Mouse (Mus musculus): ENCODE measurements around the gene Cd209a. TPM values are rescaled to one million over a fixed set of nuclear protein-coding genes. Genes with fewer than 3 reads are reported as not detected.

Cd209a gene
- polyA plus RNA-seq, 1 experiment from 2014 or later = 0.08 TPM

DNA sequence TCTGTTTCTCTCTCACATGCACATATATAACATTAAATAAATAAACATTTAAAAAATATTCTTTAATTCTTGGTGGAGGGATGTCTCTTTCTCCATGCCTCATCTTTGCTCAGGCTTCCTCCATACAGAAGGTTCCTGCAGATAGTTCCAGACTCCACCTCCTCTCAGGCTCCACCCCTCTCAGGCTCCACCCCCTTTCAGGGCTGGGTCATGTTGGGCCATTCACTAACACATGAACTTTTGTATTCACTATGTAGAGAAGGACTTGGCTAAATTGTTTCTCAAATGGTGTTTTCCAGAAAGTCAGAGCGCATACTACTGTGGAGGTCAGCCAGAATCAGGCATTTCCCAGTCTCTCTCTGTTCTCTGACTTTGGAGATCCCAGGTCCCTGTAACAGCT is 47.3 kb downstream of the Cd209a start:
- DNase-seq (ENCODE audit: low spot score) = no peak
- 98% methylated on average over 1 of the region's 1 CpGs for WGBS

GRCm38 (mm10) chr8:3694121-3694520 is 54.7 kb downstream of the Cd209a start, which contains the start of gene Fcer2a:
TSS of gene Fcer2a (minus strand) at chr8:3694175.
- no peaks in the 10 kb centered on the region for H3K9me3 ChIP-seq (replicated peaks; ENCODE audit: low read length)
- H3K4me2 ChIP-seq (ENCODE audit: low read length) = no peak within 1 kb of the TSS
- no peak within 1 kb of the TSS for H3K4me3 ChIP-seq (replicated peaks; ENCODE audit: low read depth, low read length)
- H3K27me3 ChIP-seq (ENCODE audit: insufficient read depth, low read length) = no peaks in the 10 kb centered on the region
- 66% methylated on average over 3 of the region's 3 CpGs for WGBS
- TF ChIP-seq CTCF (IDR thresholded peaks at IDR 0.05; ENCODE audit: low read depth) = no peak
- H3K27ac ChIP-seq = no peak within 1 kb of the TSS
- no peak for ATAC-seq (replicated peaks; ENCODE audit: low FRiP score, low read depth)
- no peaks in the 10 kb centered on the region for H3K4me1 ChIP-seq (replicated peaks; ENCODE audit: insufficient read depth, low read length)
- no peaks in the 10 kb centered on the region for H3K36me3 ChIP-seq (ENCODE audit: insufficient read depth, low read length)
- no peak for DNase-seq (ENCODE audit: low spot score)
- H3K9ac ChIP-seq (ENCODE audit: low read depth, low read length) = no peak within 1 kb of the TSS

More for the DNA sequence above, 47.3 kb downstream of the Cd209a start:
- H3K27me3 ChIP-seq (ENCODE audit: insufficient read depth, low read length) = no peaks in the 10 kb centered on the region
- ATAC-seq (replicated peaks; ENCODE audit: low FRiP score, low read depth) = no peak
- no peak overlapping the region for H3K4me3 ChIP-seq (replicated peaks; ENCODE audit: low read depth, low read length)
- no peaks in the 10 kb centered on the region for H3K4me1 ChIP-seq (replicated peaks; ENCODE audit: insufficient read depth, low read length)
- TF ChIP-seq CTCF (IDR thresholded peaks at IDR 0.05; ENCODE audit: low read depth) = no peak
- no peak overlapping the region for H3K9ac ChIP-seq (ENCODE audit: low read depth, low read length)
- no peaks in the 10 kb centered on the region for H3K36me3 ChIP-seq (ENCODE audit: insufficient read depth, low read length)
- no peak overlapping the region for H3K4me2 ChIP-seq (ENCODE audit: low read length)
- H3K27ac ChIP-seq = no peak overlapping the region
- H3K9me3 ChIP-seq (replicated peaks; ENCODE audit: low read length) = no peaks in the 10 kb centered on the region

Small RNA genes lying within 50 kb of the gene (microRNA-seq; reads per million reads assigned to microRNA genes)
- not detected for gene Gm24934

Other genes starting within 250 kb of the Cd209a start
- 46.9 and 54.6 TPM in 2 replicates for gene Mcoln1, start 248.5 kb downstream of the Cd209a start, polyA plus RNA-seq (2015; fragmentation: Nextera tagmentation; extraction: Ambion mirVana)
- 24.3 and 26.4 TPM in 2 replicates for gene Pnpla6, start 233.6 kb downstream of the Cd209a start, polyA plus RNA-seq (2015; fragmentation: Nextera tagmentation; extraction: Ambion mirVana)
- 4.4 and 5.2 TPM in 2 replicates for gene C330021F23Rik, start 181.0 kb downstream of the Cd209a start, polyA plus RNA-seq (2015; fragmentation: Nextera tagmentation; extraction: Ambion mirVana)
- gene Camsap3, start 161.7 kb downstream of the Cd209a start, polyA plus RNA-seq (2015; fragmentation: Nextera tagmentation; extraction: Ambion mirVana) = 9.7 and 11.6 TPM in 2 replicates
- 44.4 and 48.4 TPM in 2 replicates for gene Xab2, start 127.7 kb downstream of the Cd209a start, polyA plus RNA-seq (2015; fragmentation: Nextera tagmentation; extraction: Ambion mirVana)
- gene Pet100, start 127.4 kb downstream of the Cd209a start, polyA plus RNA-seq (2015; fragmentation: Nextera tagmentation; extraction: Ambion mirVana) = 132 and 151 TPM in 2 replicates
- 0.42 TPM in 1 of 2 replicates, not detected in the other for gene Pcp2, start 123.4 kb downstream of the Cd209a start, polyA plus RNA-seq (2015; fragmentation: Nextera tagmentation; extraction: Ambion mirVana)
- 88.6 and 93.3 TPM in 2 replicates for gene Stxbp2, start 118.0 kb downstream of the Cd209a start, polyA plus RNA-seq (2015; fragmentation: Nextera tagmentation; extraction: Ambion mirVana)
- gene Retn, start 93.2 kb downstream of the Cd209a start, polyA plus RNA-seq (2015; fragmentation: Nextera tagmentation; extraction: Ambion mirVana) = 0.27 and 0.58 TPM in 2 replicates
- gene Mcemp1, start 83.2 kb downstream of the Cd209a start, polyA plus RNA-seq (2015; fragmentation: Nextera tagmentation; extraction: Ambion mirVana) = 0.47 and 0.54 TPM in 2 replicates
- 8.3 and 8.9 TPM in 2 replicates for gene Fcor, start 76.6 kb downstream of the Cd209a start, polyA plus RNA-seq (2015; fragmentation: Nextera tagmentation; extraction: Ambion mirVana)
- 32.1 and 32.9 TPM in 2 replicates for gene Trappc5, start 72.7 kb downstream of the Cd209a start, polyA plus RNA-seq (2015; fragmentation: Nextera tagmentation; extraction: Ambion mirVana)
- gene Fcer2a, start 54.8 kb downstream of the Cd209a start, polyA plus RNA-seq (2015; fragmentation: Nextera tagmentation; extraction: Ambion mirVana) = 0.08 TPM in 1 of 2 replicates, not detected in the other
- gene Clec4g, start 28.3 kb downstream of the Cd209a start, polyA plus RNA-seq (2015; fragmentation: Nextera tagmentation; extraction: Ambion mirVana) = 0.18 and 0.34 TPM in 2 replicates
- gene Cd209e, start 105.3 kb upstream of the Cd209a start, polyA plus RNA-seq (2015; fragmentation: Nextera tagmentation; extraction: Ambion mirVana) = not detected in 2 replicates
- gene Cd209d, start 129.6 kb upstream of the Cd209a start, polyA plus RNA-seq (2015; fragmentation: Nextera tagmentation; extraction: Ambion mirVana) = not detected in 2 replicates
- not detected in 2 replicates for gene Cd209b, start 177.9 kb upstream of the Cd209a start, polyA plus RNA-seq (2015; fragmentation: Nextera tagmentation; extraction: Ambion mirVana)
- gene Cd209c, start 205.8 kb upstream of the Cd209a start, polyA plus RNA-seq (2015; fragmentation: Nextera tagmentation; extraction: Ambion mirVana) = 0.23 and 0.24 TPM in 2 replicates

Data from kidney, postnatal 0 days (tissue).